Comparison of ENCODE assay signal across 8 mouse cellular contexts in the genomic region with DNA sequence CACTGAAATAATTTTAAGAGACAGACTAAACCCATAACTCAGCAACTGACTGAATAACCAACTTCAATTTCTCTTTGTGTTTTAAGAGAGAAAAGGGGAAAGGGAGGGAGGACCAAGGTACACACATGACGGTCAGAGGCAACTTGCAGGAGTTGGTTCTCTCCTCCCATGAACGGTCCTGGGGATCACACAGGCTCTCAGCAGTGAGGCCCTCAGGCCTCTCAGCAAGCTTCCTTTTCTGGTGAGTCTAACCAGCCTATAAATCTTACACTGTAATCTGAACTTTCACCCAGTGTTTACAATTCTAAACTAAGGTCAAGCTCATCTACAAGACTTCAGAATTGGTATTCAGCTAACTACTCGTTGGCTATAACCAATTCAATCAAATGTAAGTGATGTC. TPM values are rescaled to one million over a fixed set of nuclear protein-coding genes. Genes with fewer than 3 reads are reported as not detected.
DNase-seq lines count a peak whose midpoint lies in the region; ATAC-seq lines count a peak whose summit lies in the region.

No protein-coding gene starts in this region.

- no peaks in the 10 kb centered on the region for H3K9me3 ChIP-seq in hindbrain, embryonic 13.5 days
- H3K9me3 ChIP-seq in hindbrain, embryonic 10.5 days, result no peaks in the 10 kb centered on the region
- no peaks in the 10 kb centered on the region for H3K9me3 ChIP-seq in erythroblast, embryonic 14.5 days (ENCODE audit: control insufficient read depth, low read length)
- H3K9me3 ChIP-seq in liver, embryonic 16.5 days (replicated peaks; ENCODE audit: control insufficient read depth, low read length), result no peaks in the 10 kb centered on the region

- peaks cover 13% of the 10 kb centered on the region for H3K36me3 ChIP-seq in hindbrain, embryonic 13.5 days
- H3K36me3 ChIP-seq in hindbrain, embryonic 10.5 days, result peaks cover 16% of the 10 kb centered on the region
- peaks cover 52% of the 10 kb centered on the region for H3K36me3 ChIP-seq in erythroblast, embryonic 14.5 days (ENCODE audit: control insufficient read depth)
- peaks cover 12% of the 10 kb centered on the region for H3K36me3 ChIP-seq in liver, embryonic 16.5 days (ENCODE audit: control insufficient read depth, insufficient read depth)

- peak overlapping the region; percentile 68 for H3K4me2 ChIP-seq in hindbrain, embryonic 13.5 days
- H3K4me2 ChIP-seq in liver, embryonic 16.5 days (ENCODE audit: low read depth, low read length), result peak overlapping the region; percentile 59

- no peak overlapping the region for H3K9ac ChIP-seq in hindbrain, embryonic 13.5 days
- H3K9ac ChIP-seq in liver, embryonic 16.5 days (ENCODE audit: low read depth, low read length), result peak overlapping the region; percentile 97

- WGBS in hindbrain, embryonic 13.5 days, result 71% methylated on average over 3 of the region's 3 CpGs
- 89% methylated on average over 3 of the region's 3 CpGs for WGBS in hindbrain, embryonic 10.5 days
- 47% methylated on average over 3 of the region's 3 CpGs for WGBS in liver, embryonic 16.5 days (ENCODE audit: insufficient replicate concordance)

- ATAC-seq in hindbrain, embryonic 13.5 days (ENCODE audit: low FRiP score), result no peak
- no peak for ATAC-seq in liver, embryonic 16.5 days (ENCODE audit: low read depth)

- no peak overlapping the region for H3K27ac ChIP-seq in hindbrain, embryonic 13.5 days
- H3K27ac ChIP-seq in hindbrain, embryonic 10.5 days, result no peak overlapping the region
- peak overlapping the region; percentile 91 for H3K27ac ChIP-seq in liver, embryonic 16.5 days (ENCODE audit: low read length)

- H3K4me3 ChIP-seq in hindbrain, embryonic 13.5 days, result peak overlapping the region; percentile 12; the same call in 1 of the 2 replicates
- H3K4me3 ChIP-seq in hindbrain, embryonic 10.5 days, result no peak overlapping the region
- peak overlapping the region; percentile 99 for H3K4me3 ChIP-seq in erythroblast, embryonic 14.5 days (replicated peaks)
- H3K4me3 ChIP-seq in liver, embryonic 16.5 days (ENCODE audit: low read depth, low read length), result peak overlapping the region; percentile 74

- no peak for DNase-seq in hindbrain, embryonic 10.5 days (ENCODE audit: low spot score)
- peak; percentile 61 for DNase-seq in adipocyte (ENCODE audit: low spot score)
- no peak for DNase-seq in ovary, postnatal 14 days (ENCODE audit: low spot score)
- DNase-seq in thymus, postnatal 14 days, result no peak
- no peak for DNase-seq in frontal cortex, adult 2 months (ENCODE audit: extremely low spot score in 1 of 2, low spot score in 1 of 2)

- peaks cover 24% of the 10 kb centered on the region for H3K4me1 ChIP-seq in hindbrain, embryonic 13.5 days (replicated peaks)
- peaks cover 15% of the 10 kb centered on the region for H3K4me1 ChIP-seq in hindbrain, embryonic 10.5 days (replicated peaks)
- peaks cover 55% of the 10 kb centered on the region for H3K4me1 ChIP-seq in erythroblast, embryonic 14.5 days (ENCODE audit: control insufficient read depth)
- H3K4me1 ChIP-seq in liver, embryonic 16.5 days (ENCODE audit: control insufficient read depth, low read depth, low read length), result peaks cover 20% of the 10 kb centered on the region

- H3K27me3 ChIP-seq in hindbrain, embryonic 13.5 days, result no peaks in the 10 kb centered on the region
- no peaks in the 10 kb centered on the region for H3K27me3 ChIP-seq in hindbrain, embryonic 10.5 days (ENCODE audit: insufficient read depth, poor library complexity, severe bottlenecking)
- H3K27me3 ChIP-seq in erythroblast, embryonic 14.5 days (ENCODE audit: control insufficient read depth), result no peaks in the 10 kb centered on the region
- no peaks in the 10 kb centered on the region for H3K27me3 ChIP-seq in liver, embryonic 16.5 days (ENCODE audit: control insufficient read depth, insufficient read depth, low read depth, low read length)

RNA-seq across cellular contexts. Expression of gene Gpcpd1, which starts 12.3 kb away (rescaled TPM):
- polyA plus RNA-seq in hindbrain, embryonic 13.5 days (2015; fragmentation: Nextera tagmentation; extraction: Ambion mirVana), result 84.8 and 101 TPM in 2 replicates
- polyA plus RNA-seq in hindbrain, embryonic 10.5 days (2016; fragmentation: Nextera tagmentation; extraction: Ambion mirVana), result 33.1 and 36.4 TPM in 2 replicates
- polyA plus RNA-seq in erythroblast, embryonic 14.5 days (2012), result 7.3 and 9.1 TPM in 2 replicates
- polyA plus RNA-seq in liver, embryonic 16.5 days (2015; fragmentation: Nextera tagmentation; extraction: Ambion mirVana), result 69.8 and 70.6 TPM in 2 replicates
- 89.0 and 90.7 TPM in 2 replicates for polyA plus RNA-seq in frontal cortex, adult 2 months (2012; rRNA removed)
